Mouse (Mus musculus): ENCODE data around the gene Chn2. TPM values are rescaled to one million over a fixed set of nuclear protein-coding genes. Genes with fewer than 3 reads are reported as not detected.

Gene Chn2
- polyA plus RNA-seq, 1 experiment: 22.8 TPM

- 79% methylated on average over 3 of the region's 3 CpGs for WGBS
- Histone ChIP-seq H3K4me1 (ENCODE audit: control insufficient read depth, insufficient read depth, low read length) (peaks cover 17% of the 10 kb centered on the region), H3K36me3 (ENCODE audit: control insufficient read depth, insufficient read depth, low read length) (no peaks in the 10 kb centered on the region), H3K27ac (ENCODE audit: insufficient read depth, low read depth, low read length) (no peak overlapping the region), H3K4me3 (ENCODE audit: insufficient read depth, low read depth, low read length) (no peak overlapping the region), H3K27me3 (replicated peaks; ENCODE audit: control insufficient read depth, insufficient read depth, low read length) (no peaks in the 10 kb centered on the region)
- peak; percentile 16 for DNase-seq
- TF ChIP-seq CTCF (conservative IDR thresholded peaks at IDR 0.05; ENCODE audit: insufficient read depth, insufficient read length, low read depth, low read length) (no peak), POLR2A (IDR thresholded peaks at IDR 0.05; ENCODE audit: low read depth, low read length) (no peak)
Measured at GRCm38 (mm10) chr6:54227061-54227460, 187.7 kb downstream of the Chn2 start.

DNA sequence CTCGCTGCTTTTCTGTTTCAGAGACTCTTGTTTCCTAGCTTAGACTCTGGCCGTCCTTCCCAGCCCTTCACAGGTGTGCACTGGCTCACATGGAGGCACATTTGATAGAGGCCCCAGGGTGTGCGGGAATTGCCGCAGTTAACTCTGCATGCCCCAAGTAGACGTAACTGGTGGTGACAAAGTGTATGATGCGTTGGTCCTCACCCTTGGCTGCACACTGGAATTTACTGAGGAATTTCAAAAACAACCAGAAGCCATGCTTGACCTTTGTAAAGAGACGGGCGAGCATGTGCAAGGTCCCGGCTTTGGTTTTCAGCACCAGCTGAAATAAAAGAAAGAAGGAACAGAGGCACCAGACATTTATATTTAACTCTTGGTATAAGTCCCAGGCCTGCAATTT, 189.1 kb downstream of the Chn2 start:
- no peaks in the 10 kb centered on the region for H3K36me3 ChIP-seq (ENCODE audit: control insufficient read depth, insufficient read depth, low read length)
- TF ChIP-seq POLR2A (IDR thresholded peaks at IDR 0.05; ENCODE audit: low read depth, low read length): no peak
- TF ChIP-seq CTCF (conservative IDR thresholded peaks at IDR 0.05; ENCODE audit: insufficient read depth, insufficient read length, low read depth, low read length): no peak
- DNase-seq: peak; percentile 76
- H3K4me3 ChIP-seq (ENCODE audit: insufficient read depth, low read depth, low read length): no peak overlapping the region
- H3K4me1 ChIP-seq (ENCODE audit: control insufficient read depth, insufficient read depth, low read length): peaks cover 17% of the 10 kb centered on the region
- H3K27me3 ChIP-seq (replicated peaks; ENCODE audit: control insufficient read depth, insufficient read depth, low read length): no peaks in the 10 kb centered on the region
- 31% methylated on average over 9 of the region's 9 CpGs for WGBS
- H3K27ac ChIP-seq (ENCODE audit: insufficient read depth, low read depth, low read length): 0 out of 2 replicates have a peak overlapping the region, but pooled peaks have one; percentile 40

DNA sequence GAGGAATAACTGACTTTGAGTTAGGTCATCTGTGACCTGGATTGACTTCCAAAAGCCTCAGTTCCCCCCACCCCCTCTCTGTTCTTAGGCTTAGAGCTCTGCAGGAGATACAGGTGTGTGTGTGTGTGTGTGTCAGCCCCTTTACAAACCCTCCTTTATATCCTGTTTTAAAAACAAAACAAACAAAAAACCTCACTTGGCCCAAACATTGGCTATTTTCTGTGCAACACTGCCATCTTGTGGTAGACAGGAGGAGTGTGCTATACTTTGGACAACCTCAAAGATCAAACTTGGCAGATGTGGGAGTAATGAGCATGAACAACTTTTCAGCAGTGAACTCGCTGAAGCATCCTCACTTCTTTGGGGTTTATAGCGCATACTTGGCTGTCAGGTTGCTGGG, 189.5 kb downstream of the Chn2 start:
- H3K36me3 ChIP-seq (ENCODE audit: control insufficient read depth, insufficient read depth, low read length): no peaks in the 10 kb centered on the region
- H3K27me3 ChIP-seq (replicated peaks; ENCODE audit: control insufficient read depth, insufficient read depth, low read length): no peaks in the 10 kb centered on the region
- H3K27ac ChIP-seq (ENCODE audit: insufficient read depth, low read depth, low read length): peak overlapping the region; percentile 40; the same call in 1 of the 2 replicates
- DNase-seq: peak; percentile 76
- WGBS: 1% methylated on average over 2 of the region's 2 CpGs
- TF ChIP-seq POLR2A (IDR thresholded peaks at IDR 0.05; ENCODE audit: low read depth, low read length) (no peak), CTCF (conservative IDR thresholded peaks at IDR 0.05; ENCODE audit: insufficient read depth, insufficient read length, low read depth, low read length) (peak; percentile 28)
- H3K4me1 ChIP-seq (ENCODE audit: control insufficient read depth, insufficient read depth, low read length): peaks cover 17% of the 10 kb centered on the region
- H3K4me3 ChIP-seq (ENCODE audit: insufficient read depth, low read depth, low read length): no peak overlapping the region

DNA sequence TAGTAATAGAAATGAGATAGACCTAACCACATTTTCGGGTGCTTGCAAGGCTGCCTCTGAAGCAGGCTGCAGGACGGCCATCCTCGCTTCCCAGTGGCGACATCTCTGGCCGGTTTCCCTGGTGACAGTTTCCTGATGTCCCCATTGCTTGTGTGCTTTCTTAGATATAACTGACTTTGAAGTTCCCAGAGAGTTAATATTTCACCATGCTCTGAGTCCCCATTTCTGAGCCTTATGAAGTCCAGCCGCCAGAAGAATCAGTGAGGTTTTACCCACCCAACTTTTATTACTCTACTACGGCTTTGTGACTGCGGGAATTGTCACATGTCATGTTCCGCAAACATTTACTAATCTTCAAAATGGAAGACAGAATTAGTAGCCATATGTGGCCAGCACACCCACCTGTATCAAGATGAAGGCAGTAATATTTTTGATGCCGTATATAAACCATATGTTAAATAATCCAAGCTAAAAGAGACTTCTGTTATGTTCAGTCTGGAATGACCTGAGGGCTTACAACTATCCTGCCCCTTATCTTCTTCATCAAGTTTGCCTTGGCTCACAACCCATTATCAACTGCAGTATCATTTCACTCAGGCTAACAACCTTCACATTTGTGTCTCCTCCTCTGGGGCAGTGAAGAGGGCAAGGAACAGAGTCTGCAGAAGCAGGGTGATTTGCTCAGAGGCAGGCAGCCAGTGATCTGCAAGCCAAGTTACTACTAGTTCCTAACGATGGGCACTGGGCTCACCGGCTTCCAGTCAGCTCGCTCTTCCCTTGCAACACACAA, 192.6 kb downstream of the Chn2 start:
- no peak overlapping the region for H3K27ac ChIP-seq (ENCODE audit: insufficient read depth, low read depth, low read length)
- no peaks in the 10 kb centered on the region for H3K36me3 ChIP-seq (ENCODE audit: control insufficient read depth, insufficient read depth, low read length)
- H3K4me3 ChIP-seq (ENCODE audit: insufficient read depth, low read depth, low read length): no peak overlapping the region
- DNase-seq: no peak
- TF ChIP-seq POLR2A (IDR thresholded peaks at IDR 0.05; ENCODE audit: low read depth, low read length) (no peak), CTCF (conservative IDR thresholded peaks at IDR 0.05; ENCODE audit: insufficient read depth, insufficient read length, low read depth, low read length) (no peak)
- no peaks in the 10 kb centered on the region for H3K27me3 ChIP-seq (replicated peaks; ENCODE audit: control insufficient read depth, insufficient read depth, low read length)
- 63% methylated on average over 13 of the region's 13 CpGs for WGBS
- H3K4me1 ChIP-seq (ENCODE audit: control insufficient read depth, insufficient read depth, low read length): peaks cover 16% of the 10 kb centered on the region

DNA sequence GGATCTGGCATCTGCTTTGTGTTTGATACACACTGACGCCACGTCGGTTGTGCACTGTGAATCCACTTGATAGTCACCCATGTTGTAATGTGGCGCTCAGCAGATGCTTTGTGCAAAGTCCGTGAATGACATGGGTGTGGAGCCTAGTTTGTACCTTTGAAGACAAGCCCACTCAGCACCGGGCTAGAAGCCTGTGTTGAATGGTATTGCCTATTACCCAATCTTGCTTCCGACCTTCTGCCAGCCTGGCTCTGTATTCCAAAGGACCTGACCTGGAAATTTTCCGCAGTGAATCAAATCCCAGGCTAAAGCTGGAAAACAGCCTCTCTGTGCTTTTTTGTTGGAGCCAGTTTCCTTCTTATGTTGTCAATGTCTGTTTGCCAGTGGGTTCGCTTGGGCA, 197.1 kb downstream of the Chn2 start:
- WGBS: 96% methylated on average over 9 of the region's 9 CpGs
- TF ChIP-seq CTCF (conservative IDR thresholded peaks at IDR 0.05; ENCODE audit: insufficient read depth, insufficient read length, low read depth, low read length) (no peak), POLR2A (IDR thresholded peaks at IDR 0.05; ENCODE audit: low read depth, low read length) (no peak)
- Histone ChIP-seq H3K36me3 (ENCODE audit: control insufficient read depth, insufficient read depth, low read length) (no peaks in the 10 kb centered on the region), H3K27ac (ENCODE audit: insufficient read depth, low read depth, low read length) (no peak overlapping the region), H3K27me3 (replicated peaks; ENCODE audit: control insufficient read depth, insufficient read depth, low read length) (no peaks in the 10 kb centered on the region), H3K4me1 (ENCODE audit: control insufficient read depth, insufficient read depth, low read length) (no peaks in the 10 kb centered on the region; the same call in 1 of the 2 replicates), H3K4me3 (ENCODE audit: insufficient read depth, low read depth, low read length) (no peak overlapping the region)
- DNase-seq: no peak

DNA sequence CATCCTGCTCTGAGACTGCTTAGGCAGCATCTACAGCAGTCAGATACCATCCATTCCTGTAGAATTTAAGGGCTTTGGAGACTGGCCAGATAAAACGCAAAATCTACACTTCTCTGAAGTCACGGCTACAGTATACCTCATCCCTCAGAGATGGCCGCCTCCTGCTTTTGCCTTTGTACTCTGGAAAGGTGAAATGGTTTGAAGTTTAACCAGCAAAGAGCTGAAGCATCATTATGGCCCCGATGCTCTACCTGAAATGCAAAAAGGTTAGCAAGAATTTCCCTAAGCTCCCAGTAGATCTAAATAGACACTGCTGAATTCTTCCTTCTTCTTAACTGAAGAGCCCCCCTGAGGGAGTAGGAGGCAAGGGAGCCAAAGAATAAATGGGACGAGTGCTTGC, 202.4 kb downstream of the Chn2 start:
- peak; percentile 56 for DNase-seq
- TF ChIP-seq POLR2A (IDR thresholded peaks at IDR 0.05; ENCODE audit: low read depth, low read length) (no peak), CTCF (conservative IDR thresholded peaks at IDR 0.05; ENCODE audit: insufficient read depth, insufficient read length, low read depth, low read length) (no peak)
- Histone ChIP-seq H3K27ac (ENCODE audit: insufficient read depth, low read depth, low read length) (no peak overlapping the region), H3K4me1 (ENCODE audit: control insufficient read depth, insufficient read depth, low read length) (peaks cover 8% of the 10 kb centered on the region), H3K27me3 (replicated peaks; ENCODE audit: control insufficient read depth, insufficient read depth, low read length) (no peaks in the 10 kb centered on the region), H3K36me3 (ENCODE audit: control insufficient read depth, insufficient read depth, low read length) (no peaks in the 10 kb centered on the region), H3K4me3 (ENCODE audit: insufficient read depth, low read depth, low read length) (no peak overlapping the region)
- 34% methylated on average over 5 of the region's 5 CpGs for WGBS

DNA sequence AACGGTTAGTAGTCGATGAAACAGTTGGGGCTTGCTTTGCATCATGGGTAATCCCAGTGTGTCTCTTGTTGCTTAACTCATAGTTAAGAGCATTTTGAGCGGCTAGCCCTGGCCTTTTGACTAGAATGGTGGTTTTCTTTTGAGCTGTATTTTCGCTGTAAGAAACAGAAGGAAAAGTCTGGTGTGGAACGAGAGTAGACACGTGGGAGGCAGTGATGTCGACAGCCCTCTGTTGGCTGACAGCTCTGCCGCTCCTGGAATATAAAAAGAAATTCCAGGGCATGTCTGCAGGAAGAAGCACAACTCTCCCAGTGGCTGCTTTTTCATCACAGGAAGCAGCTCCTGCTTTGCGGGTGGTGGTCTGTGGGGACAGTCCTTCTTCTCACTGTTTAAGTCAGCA, 202.9 kb downstream of the Chn2 start:
- DNase-seq: no peak
- Histone ChIP-seq H3K27ac (ENCODE audit: insufficient read depth, low read depth, low read length) (no peak overlapping the region), H3K4me3 (ENCODE audit: insufficient read depth, low read depth, low read length) (no peak overlapping the region), H3K36me3 (ENCODE audit: control insufficient read depth, insufficient read depth, low read length) (no peaks in the 10 kb centered on the region), H3K4me1 (ENCODE audit: control insufficient read depth, insufficient read depth, low read length) (peaks cover 8% of the 10 kb centered on the region), H3K27me3 (replicated peaks; ENCODE audit: control insufficient read depth, insufficient read depth, low read length) (no peaks in the 10 kb centered on the region)
- 39% methylated on average over 9 of the region's 9 CpGs for WGBS
- no peak for TF ChIP-seq POLR2A (IDR thresholded peaks at IDR 0.05; ENCODE audit: low read depth, low read length)
- TF ChIP-seq CTCF (conservative IDR thresholded peaks at IDR 0.05; ENCODE audit: insufficient read depth, insufficient read length, low read depth, low read length): no peak

All from kidney, adult 2 months (tissue).